Mouse (Mus musculus) midbrain, embryonic 14.5 days (tissue): ENCODE results near the gene Dtd1. TPM values are rescaled to one million over a fixed set of nuclear protein-coding genes. Genes with fewer than 3 reads are reported as not detected.
"Not testable (repeated sequence)": the region's sequence is repeated elsewhere in the genome, so short reads cannot be mapped to it uniquely, and the experiment has no call there.

Experiments
- ATAC-seq: fragments of 200-750 bp; cut with Nextera tagmentation; 2 replicates; pipeline ENCODE4 v1.8.0; 2017; ENCODE audit warnings: moderate number of reproducible peaks, moderate library complexity; ENCODE audit not compliant: low FRiP score, low TSS enrichment
- DNase-seq: peaks from one replicate; pipeline ENCODE4 v3.0.0-alpha.2; 2015
- H3K27ac ChIP-seq: fragments of 300-500 bp; sonication (generic); replicated peaks from 2 replicates; pipeline ENCODE4 v1.5.1; 2014; ENCODE audit warnings: mild to moderate bottlenecking, low read depth, low read length, moderate library complexity
- H3K27me3 ChIP-seq: fragments of 300-500 bp; sonication (generic); 2 replicates; pipeline ENCODE4 v1.6.1; 2014; ENCODE audit warnings: low read length, control low read depth, mixed read lengths; ENCODE audit not compliant: control insufficient read depth, insufficient read depth
- H3K36me3 ChIP-seq: fragments of 300-500 bp; sonication (generic); 2 replicates; pipeline ENCODE4 v1.6.1; 2014; ENCODE audit warnings: low read length, control low read depth; ENCODE audit not compliant: control insufficient read depth, insufficient read depth
- H3K4me1 ChIP-seq: fragments of 300-500 bp; sonication (generic); 2 replicates; pipeline ENCODE4 v1.6.1; 2014; ENCODE audit warnings: mild to moderate bottlenecking, antibody characterized with exemption, low read length, control low read depth; ENCODE audit not compliant: control insufficient read depth, insufficient read depth
- H3K4me2 ChIP-seq: fragments of 300-500 bp; sonication (generic); 2 replicates; pipeline ENCODE4 v1.6.1; 2014; ENCODE audit warnings: mild to moderate bottlenecking, low read length, moderate library complexity
- H3K4me3 ChIP-seq: fragments of 300-500 bp; sonication (generic); replicated peaks from 2 replicates; pipeline ENCODE4 v1.5.1; 2014; ENCODE audit warnings: low read depth, low read length
- H3K9ac ChIP-seq: fragments of 300-500 bp; sonication (generic); replicated peaks from 2 replicates; pipeline ENCODE4 v1.6.1; 2014; ENCODE audit warnings: mild to moderate bottlenecking, low read length, moderate library complexity
- H3K9me3 ChIP-seq: fragments of 300-500 bp; sonication (generic); 2 replicates; pipeline ENCODE4 v1.6.1; 2016; ENCODE audit warnings: low read length, control low read depth, mixed read lengths; ENCODE audit not compliant: control insufficient read depth
- WGBS: fragments of 180-500 bp; shearing (Covaris S2); extraction: QIAGEN DNeasy Blood & Tissue Kit; methylation state at CpG from one replicate; pipeline ENCODE4 v1.1.7; 2014; 5-methylcytosine and 5-hydroxymethylcytosine counted together
- polyA plus RNA-seq: library from polyadenylated mRNA; unstranded; fragments of >200 nt; fragmentation: Nextera tagmentation; extraction: Ambion mirVana; gene quantifications from 2 replicates; pipeline ENCODE4 v1.2.1, GENCODE M21; 2014

Dtd1 gene
- 118 and 146 TPM in 2 replicates for polyA plus RNA-seq

- 0 out of 2 replicates have a peak, but pooled peaks cover 4% of the 10 kb centered on the region for H3K36me3 ChIP-seq
- no peaks in the 10 kb centered on the region for H3K9me3 ChIP-seq
- peak within 1 kb of the TSS; percentile 83 for H3K27ac ChIP-seq
- no peaks in the 10 kb centered on the region for H3K27me3 ChIP-seq
- H3K4me2 ChIP-seq: peak within 1 kb of the TSS; percentile 71
- ATAC-seq: peak; percentile 94
- no peaks in the 10 kb centered on the region for H3K4me1 ChIP-seq
- H3K9ac ChIP-seq: peak within 1 kb of the TSS; percentile 76
- DNase-seq: peak; percentile 92
- WGBS: 2% methylated on average over 50 of the region's 50 CpGs
- peak within 1 kb of the TSS; percentile 69 for H3K4me3 ChIP-seq
Observed at GRCm38 (mm10) chr2:144599831-144600687, at the start of gene Dtd1. Gene Dtd1, plus strand, starts transcription at chr2:144599897.

GRCm38 (mm10) chr2:144550529-144550928 is 49.2 kb upstream of the Dtd1 start, which contains the start of gene Rbbp9:
Gene Rbbp9, minus strand, starts transcription at chr2:144550869.
- peak within 1 kb of the TSS; percentile 76 for H3K4me3 ChIP-seq
- WGBS: under 1% methylated on average over 17 of the region's 17 CpGs
- ATAC-seq (peak; percentile 97), DNase-seq (peak; percentile 92)
- peaks cover 23% of the 10 kb centered on the region for H3K36me3 ChIP-seq
- no peaks in the 10 kb centered on the region for H3K27me3 ChIP-seq
- no peaks in the 10 kb centered on the region for H3K9me3 ChIP-seq
- H3K9ac ChIP-seq: peak within 1 kb of the TSS; percentile 81
- H3K27ac ChIP-seq: peak within 1 kb of the TSS; percentile 86
- H3K4me1 ChIP-seq: peaks cover 9% of the 10 kb centered on the region; the same call in 1 of the 2 replicates
- H3K4me2 ChIP-seq: peak within 1 kb of the TSS; percentile 70

- Histone ChIP-seq H3K4me3 (no peak overlapping the region), H3K9ac (no peak overlapping the region), H3K27me3 (no peaks in the 10 kb centered on the region), H3K4me1 (peaks cover 15% of the 10 kb centered on the region; the same call in 1 of the 2 replicates), H3K4me2 (no peak overlapping the region), H3K9me3 (no peaks in the 10 kb centered on the region), H3K27ac (no peak overlapping the region), H3K36me3 (no peaks in the 10 kb centered on the region)
- DNase-seq: no peak
- no peak for ATAC-seq
- 92% methylated on average over 3 of the region's 3 CpGs for WGBS
Observed at GRCm38 (mm10) chr2:144553905-144554304, 45.8 kb upstream of the Dtd1 start.

GRCm38 (mm10) chr2:144555286-144555819 is 44.3 kb upstream of the Dtd1 start:
- ATAC-seq (no peak), DNase-seq (peak; percentile 25)
- H3K9me3 ChIP-seq: no peaks in the 10 kb centered on the region
- 2% methylated on average over 14 of the region's 14 CpGs for WGBS
- no peaks in the 10 kb centered on the region for H3K27me3 ChIP-seq
- H3K4me1 ChIP-seq: peaks cover 11% of the 10 kb centered on the region; the same call in 1 of the 2 replicates
- peak overlapping the region; percentile 80 for H3K27ac ChIP-seq
- H3K36me3 ChIP-seq: peaks cover 11% of the 10 kb centered on the region
- peak overlapping the region; percentile 76 for H3K4me2 ChIP-seq
- H3K4me3 ChIP-seq: peak overlapping the region; percentile 68
- peak overlapping the region; percentile 55 for H3K9ac ChIP-seq

GRCm38 (mm10) chr2:144555820-144556552 is 43.7 kb upstream of the Dtd1 start, which contains the start of gene Sec23b:
Gene Sec23b, plus strand, starts transcription at chr2:144556229.
- peak within 1 kb of the TSS; percentile 55 for H3K9ac ChIP-seq
- ATAC-seq: peak; percentile 98
- peaks cover 11% of the 10 kb centered on the region; the same call in 1 of the 2 replicates for H3K4me1 ChIP-seq
- no peaks in the 10 kb centered on the region for H3K9me3 ChIP-seq
- DNase-seq: peak; percentile 97
- peaks cover 11% of the 10 kb centered on the region for H3K36me3 ChIP-seq
- peak within 1 kb of the TSS; percentile 80 for H3K27ac ChIP-seq
- H3K4me2 ChIP-seq: peak within 1 kb of the TSS; percentile 76
- H3K27me3 ChIP-seq: no peaks in the 10 kb centered on the region
- peak within 1 kb of the TSS; percentile 68 for H3K4me3 ChIP-seq
- under 1% methylated on average over 44 of the region's 44 CpGs for WGBS

GRCm38 (mm10) chr2:144588723-144589122 is 11.0 kb upstream of the Dtd1 start:
- peaks cover 58% of the 10 kb centered on the region for H3K36me3 ChIP-seq

GRCm38 (mm10) chr2:144593036-144593435 is 6.7 kb upstream of the Dtd1 start:
- not testable (repeated sequence) for H3K9me3 ChIP-seq, H3K4me3 ChIP-seq, H3K27me3 ChIP-seq, H3K4me2 ChIP-seq, H3K9ac ChIP-seq, H3K4me1 ChIP-seq, ATAC-seq, H3K27ac ChIP-seq, DNase-seq
- 70% methylated on average over 8 of the region's 8 CpGs for WGBS
- peaks cover 23% of the 10 kb centered on the region for H3K36me3 ChIP-seq

More at GRCm38 (mm10) chr2:144588723-144589122, 11.0 kb upstream of the Dtd1 start:
- H3K4me2 ChIP-seq: no peak overlapping the region
- H3K9ac ChIP-seq: no peak overlapping the region
- H3K4me1 ChIP-seq: no peaks in the 10 kb centered on the region
- no peaks in the 10 kb centered on the region for H3K9me3 ChIP-seq
- no peak overlapping the region for H3K4me3 ChIP-seq
- H3K27ac ChIP-seq: no peak overlapping the region
- DNase-seq (no peak), ATAC-seq (no peak)
- 89% methylated on average over 4 of the region's 4 CpGs for WGBS
- no peaks in the 10 kb centered on the region for H3K27me3 ChIP-seq

GRCm38 (mm10) chr2:144593951-144594651 is 5.6 kb upstream of the Dtd1 start, which contains the start of gene Smim26:
Gene Smim26, plus strand, starts transcription at chr2:144594054.
- peaks cover 12% of the 10 kb centered on the region; the same call in 1 of the 2 replicates for H3K36me3 ChIP-seq
- DNase-seq (peak; percentile 92), ATAC-seq (peak; percentile 93)
- H3K4me2 ChIP-seq: peak within 1 kb of the TSS; percentile 71
- H3K4me3 ChIP-seq: peak within 1 kb of the TSS; percentile 56
- H3K27ac ChIP-seq: 0 out of 2 replicates have a peak within 1 kb of the TSS, but pooled peaks have one; percentile 42
- WGBS: 3% methylated on average over 31 of the region's 31 CpGs
- no peaks in the 10 kb centered on the region for H3K27me3 ChIP-seq
- H3K4me1 ChIP-seq: peaks cover 6% of the 10 kb centered on the region
- no peaks in the 10 kb centered on the region for H3K9me3 ChIP-seq
- H3K9ac ChIP-seq: peak within 1 kb of the TSS; percentile 56
